Mouse (Mus musculus): ENCODE data around the gene Vps18. TPM values are rescaled to one million over a fixed set of nuclear protein-coding genes. Genes with fewer than 3 reads are reported as not detected.
A peak's percentile ranks its signal among the peaks of the same experiment; 100 is the strongest.

Vps18 gene
- polyA plus RNA-seq (2016; fragmentation: Nextera tagmentation; extraction: Ambion mirVana), result 26.6 TPM in 2 replicates

DNA sequence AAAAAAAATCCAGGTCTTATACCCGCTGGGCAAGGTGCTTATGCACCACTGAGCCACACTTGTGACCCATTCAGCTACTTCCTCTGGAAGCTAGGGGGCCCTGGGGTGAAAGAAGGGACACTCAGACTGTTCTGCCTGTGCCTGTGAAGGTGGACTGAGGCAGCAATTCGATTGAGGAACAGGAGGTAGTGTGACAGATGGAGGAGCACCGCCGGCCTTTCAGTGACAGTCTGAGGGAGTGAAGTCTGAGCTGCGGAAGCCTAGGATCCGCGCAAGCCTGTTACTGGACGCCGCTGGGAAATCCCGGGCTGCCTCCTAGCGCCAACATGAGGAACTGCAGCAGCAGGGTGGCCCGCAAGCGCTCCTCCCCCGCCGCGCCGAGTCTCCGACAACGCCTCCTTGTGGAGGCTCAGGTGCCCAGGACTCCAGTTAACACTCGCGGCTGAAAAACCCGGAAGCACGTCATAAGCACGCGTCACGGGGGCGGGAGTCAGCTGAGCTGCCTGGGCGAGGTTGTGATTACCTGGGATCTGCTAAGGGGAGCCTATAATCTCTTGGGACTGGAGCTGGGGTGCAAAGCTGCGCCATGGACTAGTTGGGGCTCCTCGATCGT is at the start of gene Vps18:
Vps18 (plus strand) TSS at position 471 of the 613 bp plus-strand sequence.
- no peak within 1 kb of the TSS for H3K27ac ChIP-seq
- 1% methylated on average over 31 of the region's 31 CpGs for WGBS
- peak; percentile 96 for ATAC-seq (ENCODE audit: low FRiP score, low read depth)

DNA sequence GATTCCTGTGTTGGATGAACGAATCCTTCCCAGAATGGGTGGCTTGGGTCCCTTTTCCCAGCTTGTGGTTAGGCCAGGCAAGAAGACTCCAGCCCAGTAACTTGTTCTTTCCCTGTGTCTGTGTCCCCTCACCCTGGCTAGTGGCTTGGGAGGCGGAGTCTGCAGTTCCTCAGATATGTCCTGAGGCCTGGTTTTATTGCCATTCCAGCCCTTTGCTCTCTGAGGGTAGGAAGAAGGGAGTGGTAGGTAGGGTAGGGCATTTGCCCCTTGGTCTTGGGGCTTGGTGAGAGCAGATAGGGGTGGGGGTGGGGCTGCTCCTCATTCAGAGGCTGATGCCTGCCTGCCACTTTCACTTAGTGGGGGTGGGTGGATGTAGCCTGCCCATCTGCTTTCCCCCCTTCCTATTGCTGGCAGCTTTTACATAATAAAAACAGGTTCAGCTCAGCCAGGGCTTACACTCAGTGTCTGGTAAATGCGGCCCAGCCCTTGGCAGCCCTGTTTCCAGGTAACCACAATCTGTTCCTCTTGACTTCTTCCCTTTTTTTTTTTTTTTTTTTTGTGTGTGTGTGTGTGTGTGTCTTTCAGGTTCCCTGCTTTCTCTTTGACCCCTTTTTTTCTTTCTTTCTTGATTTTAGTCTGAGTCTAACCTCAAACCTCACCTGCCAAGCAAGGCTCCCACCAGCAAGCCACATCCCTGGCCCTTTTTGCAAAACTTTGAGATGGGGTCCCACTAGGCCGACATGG is 48.3 kb upstream of the Vps18 start:
- Histone ChIP-seq H3K4me3 (no peak overlapping the region), H3K27ac (no peak overlapping the region), H3K4me2 (replicated peaks) (no peak overlapping the region), H3K4me1 (peaks cover 13% of the 10 kb centered on the region), H3K9ac (no peak overlapping the region), H3K9me3 (no peaks in the 10 kb centered on the region), H3K27me3 (replicated peaks) (peaks cover 51% of the 10 kb centered on the region), H3K36me3 (no peaks in the 10 kb centered on the region)
- ATAC-seq (ENCODE audit: low FRiP score, low read depth), result no peak
- WGBS, result 46% methylated on average over 4 of the region's 4 CpGs

More for the DNA sequence above, at the start of gene Vps18:
- peak within 1 kb of the TSS; percentile 74 for H3K9ac ChIP-seq
- H3K36me3 ChIP-seq, result peaks cover 23% of the 10 kb centered on the region
- peak within 1 kb of the TSS; percentile 59 for H3K4me3 ChIP-seq
- H3K4me2 ChIP-seq (replicated peaks), result peak within 1 kb of the TSS; percentile 63
- no peaks in the 10 kb centered on the region for H3K27me3 ChIP-seq (replicated peaks)
- peaks cover 12% of the 10 kb centered on the region for H3K4me1 ChIP-seq
- H3K9me3 ChIP-seq, result no peaks in the 10 kb centered on the region

DNA sequence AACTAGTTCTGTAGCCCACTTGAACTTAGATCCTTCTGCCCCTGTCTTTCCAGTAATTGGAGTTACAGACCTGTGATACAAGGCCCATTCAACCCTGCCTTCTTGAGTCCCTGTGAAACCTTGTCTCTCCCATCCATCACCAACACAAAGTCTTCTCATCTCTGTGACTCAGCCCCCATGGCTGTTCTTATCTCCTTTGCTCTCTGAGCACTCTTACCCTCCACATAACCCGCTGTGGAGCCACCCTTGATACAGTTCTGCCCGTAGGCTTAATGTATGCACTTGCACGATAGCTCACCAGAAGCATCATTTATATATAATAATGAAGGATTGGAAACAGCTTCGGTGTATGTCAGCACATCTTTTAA is 47.7 kb upstream of the Vps18 start:
- no peak for ATAC-seq (ENCODE audit: low FRiP score, low read depth)
- Histone ChIP-seq H3K4me1 (peaks cover 13% of the 10 kb centered on the region), H3K9ac (no peak overlapping the region), H3K36me3 (no peaks in the 10 kb centered on the region), H3K27me3 (replicated peaks) (peaks cover 45% of the 10 kb centered on the region), H3K4me2 (replicated peaks) (no peak overlapping the region), H3K27ac (no peak overlapping the region), H3K4me3 (no peak overlapping the region), H3K9me3 (no peaks in the 10 kb centered on the region)
- 93% methylated on average over 4 of the region's 4 CpGs for WGBS

DNA sequence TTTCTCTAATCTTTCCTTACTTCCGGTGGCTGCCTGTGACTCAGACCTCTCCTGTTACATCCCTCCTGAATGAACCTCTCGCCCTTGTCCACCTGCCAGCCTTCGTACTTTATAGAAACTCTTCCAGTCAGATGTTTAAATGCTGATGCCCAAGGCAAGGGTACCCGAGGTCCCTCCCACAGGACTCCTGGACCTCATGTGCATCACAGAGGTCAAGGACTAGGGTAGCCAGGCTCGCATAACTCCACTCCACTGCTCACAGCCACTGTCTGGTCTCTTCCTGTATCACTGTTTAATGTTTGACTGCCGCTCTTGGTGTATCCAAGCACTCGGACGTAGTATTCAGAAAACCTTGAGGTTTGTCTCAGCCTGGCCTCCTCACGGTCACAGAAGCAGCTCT is 46.0 kb upstream of the Vps18 start:
- Histone ChIP-seq H3K27ac (no peak overlapping the region), H3K4me2 (replicated peaks) (no peak overlapping the region), H3K4me1 (peaks cover 5% of the 10 kb centered on the region), H3K4me3 (no peak overlapping the region), H3K9ac (no peak overlapping the region), H3K27me3 (replicated peaks) (peaks cover 28% of the 10 kb centered on the region), H3K9me3 (no peaks in the 10 kb centered on the region), H3K36me3 (no peaks in the 10 kb centered on the region)
- ATAC-seq (ENCODE audit: low FRiP score, low read depth), result no peak
- WGBS, result 87% methylated on average over 9 of the region's 9 CpGs

DNA sequence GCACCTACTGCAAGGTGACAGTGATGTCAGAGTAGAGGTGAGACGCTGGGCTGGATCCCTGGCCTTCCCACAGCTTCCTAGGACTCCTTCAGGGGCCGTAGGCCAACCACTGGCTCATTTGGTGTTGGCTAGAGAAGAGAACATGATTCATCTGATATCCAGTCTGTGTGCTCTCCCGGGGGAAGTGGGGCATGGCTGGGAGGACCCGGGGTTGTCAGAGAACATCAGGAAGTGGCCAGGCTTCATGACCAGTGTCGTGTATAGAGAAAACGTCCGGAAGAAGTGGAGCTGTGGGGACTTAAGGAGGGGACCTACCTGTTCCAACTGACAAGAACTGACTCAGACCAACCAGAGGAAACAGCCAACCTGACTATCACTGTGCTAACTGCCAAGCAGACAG is 43.3 kb upstream of the Vps18 start:
- Histone ChIP-seq H3K4me1 (no peaks in the 10 kb centered on the region), H3K27ac (no peak overlapping the region), H3K4me3 (no peak overlapping the region), H3K9me3 (no peaks in the 10 kb centered on the region), H3K9ac (no peak overlapping the region), H3K27me3 (replicated peaks) (peaks cover 4% of the 10 kb centered on the region; the same call in 1 of the 2 replicates), H3K36me3 (no peaks in the 10 kb centered on the region), H3K4me2 (replicated peaks) (no peak overlapping the region)
- WGBS, result 89% methylated on average over 7 of the region's 7 CpGs
- ATAC-seq (ENCODE audit: low FRiP score, low read depth), result no peak

DNA sequence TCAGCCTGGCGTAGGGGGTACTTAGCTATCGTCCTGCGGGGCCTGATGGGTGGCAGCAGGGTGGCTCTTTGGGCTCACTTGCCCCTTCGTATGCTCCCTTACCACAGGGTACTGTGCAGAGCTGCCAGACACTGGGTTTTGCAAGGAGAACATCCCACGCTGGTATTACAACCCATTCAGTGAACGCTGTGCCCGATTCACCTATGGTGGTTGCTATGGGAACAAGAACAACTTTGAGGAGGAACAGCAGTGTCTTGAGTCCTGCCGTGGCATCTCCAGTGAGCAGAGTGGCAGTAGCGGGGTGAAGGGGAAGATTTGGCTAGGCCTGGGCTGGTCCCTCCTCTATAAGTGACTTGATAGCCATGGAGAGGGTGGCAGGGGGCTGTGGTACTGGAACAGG is 40.6 kb upstream of the Vps18 start:
- Histone ChIP-seq H3K9me3 (no peaks in the 10 kb centered on the region), H3K4me2 (replicated peaks) (no peak overlapping the region), H3K4me3 (no peak overlapping the region), H3K36me3 (no peaks in the 10 kb centered on the region), H3K9ac (no peak overlapping the region), H3K27me3 (replicated peaks) (0 out of 2 replicates have a peak, but pooled peaks cover 4% of the 10 kb centered on the region), H3K27ac (no peak overlapping the region), H3K4me1 (no peaks in the 10 kb centered on the region)
- 84% methylated on average over 9 of the region's 9 CpGs for WGBS
- ATAC-seq (ENCODE audit: low FRiP score, low read depth), result no peak

GRCm38 (mm10) chr2:119249592-119250061 is 38.9 kb upstream of the Vps18 start:
- 0 out of 2 replicates have a peak, but pooled peaks cover 4% of the 10 kb centered on the region for H3K27me3 ChIP-seq (replicated peaks)
- no peak overlapping the region for H3K27ac ChIP-seq
- H3K9me3 ChIP-seq, result no peaks in the 10 kb centered on the region
- no peaks in the 10 kb centered on the region for H3K36me3 ChIP-seq
- no peak for ATAC-seq (ENCODE audit: low FRiP score, low read depth)
- 78% methylated on average over 4 of the region's 4 CpGs for WGBS
- no peak overlapping the region for H3K4me2 ChIP-seq (replicated peaks)
- H3K9ac ChIP-seq, result no peak overlapping the region
- no peaks in the 10 kb centered on the region for H3K4me1 ChIP-seq
- no peak overlapping the region for H3K4me3 ChIP-seq

DNA sequence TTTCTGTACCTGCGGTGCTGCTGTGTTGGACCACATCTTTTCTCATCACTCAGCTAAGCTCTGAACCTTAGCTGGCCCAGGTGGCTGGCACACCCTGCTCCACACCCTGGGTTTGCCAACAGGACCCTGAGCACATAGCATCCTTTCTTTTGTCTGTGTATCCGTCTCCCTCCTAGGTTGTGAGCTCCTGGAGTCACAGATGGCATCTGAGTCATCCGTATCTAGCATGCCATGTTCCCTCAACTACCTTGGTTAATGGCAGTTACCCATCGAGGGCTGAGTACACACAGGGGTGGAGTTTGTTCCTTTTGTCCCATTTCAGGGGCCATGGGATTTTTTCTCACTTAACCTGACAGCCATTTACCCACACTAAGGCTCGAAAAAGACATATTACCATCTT is 38.2 kb upstream of the Vps18 start:
- Histone ChIP-seq H3K4me1 (no peaks in the 10 kb centered on the region), H3K9me3 (no peaks in the 10 kb centered on the region)

DNA sequence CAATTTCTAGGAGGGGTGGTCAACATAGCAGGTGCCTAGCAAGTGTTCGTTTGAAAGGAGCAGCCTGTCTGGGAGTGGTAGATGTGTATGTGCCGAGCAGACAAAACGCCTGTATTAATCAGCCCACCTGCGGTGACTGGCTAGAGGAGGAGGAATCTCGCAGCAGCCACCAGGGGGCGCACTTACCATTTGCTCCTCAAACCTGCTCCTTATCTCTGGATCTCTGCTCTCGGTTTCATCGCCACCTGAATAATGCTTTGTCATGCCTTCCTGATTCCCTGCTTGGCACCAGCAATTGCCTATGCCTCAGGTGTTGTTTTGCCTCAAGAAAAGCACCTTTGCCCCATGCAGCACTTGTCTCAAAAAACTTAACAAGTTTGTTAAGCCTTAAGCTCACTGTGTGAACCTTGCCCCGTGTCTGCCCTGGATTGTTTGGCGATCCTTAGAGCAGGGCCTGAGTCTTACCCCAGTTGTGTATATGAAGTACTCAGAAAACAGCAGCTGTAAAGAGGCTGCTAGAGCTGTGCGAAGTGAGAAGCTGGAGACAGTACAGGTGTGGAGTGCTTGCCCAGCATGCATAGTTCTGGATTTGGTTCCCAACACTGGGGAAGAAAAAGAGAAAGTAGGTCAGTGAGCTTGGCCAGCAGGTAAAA is 37.6 kb upstream of the Vps18 start:
- Histone ChIP-seq H3K27me3 (replicated peaks) (0 out of 2 replicates have a peak, but pooled peaks cover 4% of the 10 kb centered on the region), H3K27ac (no peak overlapping the region), H3K4me2 (replicated peaks) (peak overlapping the region; percentile 36; the same call in 1 of the 2 replicates), H3K4me3 (no peak overlapping the region), H3K4me1 (no peaks in the 10 kb centered on the region), H3K9ac (no peak overlapping the region), H3K9me3 (no peaks in the 10 kb centered on the region), H3K36me3 (no peaks in the 10 kb centered on the region)
- ATAC-seq (ENCODE audit: low FRiP score, low read depth), result peak; percentile 65; the same call in 1 of the 2 replicates
- whole genome bisulfite sequencing, result 16% methylated on average over 11 of the region's 11 CpGs

More for the DNA sequence above, 38.2 kb upstream of the Vps18 start:
- no peak overlapping the region for H3K9ac ChIP-seq
- ATAC-seq (ENCODE audit: low FRiP score, low read depth), result no peak
- H3K27ac ChIP-seq, result no peak overlapping the region
- no peak overlapping the region for H3K4me3 ChIP-seq
- H3K27me3 ChIP-seq (replicated peaks), result 0 out of 2 replicates have a peak, but pooled peaks cover 4% of the 10 kb centered on the region
- WGBS, result 61% methylated on average over 5 of the region's 5 CpGs
- H3K4me2 ChIP-seq (replicated peaks), result peak overlapping the region; percentile 36; the same call in 1 of the 2 replicates
- no peaks in the 10 kb centered on the region for H3K36me3 ChIP-seq

GRCm38 (mm10) chr2:119254976-119255375 is 33.6 kb upstream of the Vps18 start:
- Histone ChIP-seq H3K27ac (no peak overlapping the region), H3K36me3 (no peaks in the 10 kb centered on the region), H3K27me3 (replicated peaks) (0 out of 2 replicates have a peak, but pooled peaks cover 3% of the 10 kb centered on the region), H3K4me1 (no peaks in the 10 kb centered on the region), H3K9ac (no peak overlapping the region), H3K4me2 (replicated peaks) (no peak overlapping the region), H3K4me3 (no peak overlapping the region), H3K9me3 (no peaks in the 10 kb centered on the region)
- 11% methylated on average over 7 of the region's 7 CpGs for WGBS
- ATAC-seq (ENCODE audit: low FRiP score, low read depth), result no peak

DNA sequence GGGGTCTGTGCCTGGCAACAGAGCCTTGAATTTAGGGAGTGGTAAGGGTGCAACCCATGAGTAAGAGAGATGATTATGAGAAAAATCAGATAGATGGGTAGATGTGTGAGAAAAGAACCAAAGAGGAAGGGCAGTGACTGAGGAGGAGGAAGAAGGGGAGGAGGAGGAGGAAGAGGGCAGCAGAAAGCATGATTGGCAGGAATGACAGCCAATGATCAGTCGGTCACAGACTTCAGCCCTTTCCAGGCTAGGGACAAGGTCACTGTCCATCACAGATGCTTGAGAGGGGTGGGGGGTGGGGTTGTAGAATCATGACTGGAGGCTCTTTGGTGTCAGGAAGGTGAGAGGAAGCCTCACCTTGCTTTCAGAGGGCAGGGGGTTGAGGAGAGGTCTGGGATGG is 28.0 kb upstream of the Vps18 start:
- no peaks in the 10 kb centered on the region for H3K27me3 ChIP-seq (replicated peaks)
- no peaks in the 10 kb centered on the region for H3K9me3 ChIP-seq
- no peak overlapping the region for H3K9ac ChIP-seq
- no peaks in the 10 kb centered on the region for H3K4me1 ChIP-seq
- WGBS, result 68% methylated on average over 1 of the region's 1 CpGs
- no peak overlapping the region for H3K27ac ChIP-seq
- H3K4me3 ChIP-seq, result no peak overlapping the region
- no peak for ATAC-seq (ENCODE audit: low FRiP score, low read depth)
- no peak overlapping the region for H3K4me2 ChIP-seq (replicated peaks)
- no peaks in the 10 kb centered on the region for H3K36me3 ChIP-seq

DNA sequence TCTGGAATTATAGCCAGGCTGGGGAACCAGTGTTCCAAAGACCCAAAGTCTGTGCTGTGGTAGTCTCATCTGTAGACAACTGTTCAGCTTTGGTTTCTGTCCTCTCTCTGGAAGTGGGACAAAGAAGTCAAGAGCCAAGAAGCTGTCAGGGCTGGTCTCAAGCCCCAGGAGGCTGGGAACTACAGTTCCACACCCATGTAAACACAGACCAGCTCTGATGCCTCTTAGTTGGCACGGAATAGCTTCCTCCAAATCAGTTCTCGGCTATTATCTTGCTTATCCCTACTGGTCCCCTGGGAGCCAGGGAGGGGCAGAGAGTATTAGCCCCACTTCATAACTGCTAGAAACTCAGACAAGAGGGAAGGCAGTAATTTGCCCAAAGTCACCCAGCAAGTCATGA is 27.2 kb upstream of the Vps18 start:
- no peaks in the 10 kb centered on the region for H3K4me1 ChIP-seq
- WGBS, result 73% methylated on average over 2 of the region's 2 CpGs
- H3K27ac ChIP-seq, result no peak overlapping the region
- H3K9ac ChIP-seq, result no peak overlapping the region
- no peak overlapping the region for H3K4me3 ChIP-seq
- H3K27me3 ChIP-seq (replicated peaks), result no peaks in the 10 kb centered on the region
- no peaks in the 10 kb centered on the region for H3K9me3 ChIP-seq
- ATAC-seq (ENCODE audit: low FRiP score, low read depth), result no peak
- H3K4me2 ChIP-seq (replicated peaks), result no peak overlapping the region
- H3K36me3 ChIP-seq, result no peaks in the 10 kb centered on the region
